Mouse (Mus musculus) heart, postnatal 0 days (tissue): Measurements from ENCODE around the gene Plcl2.

Experiments used
- CTCF ChIP-seq: IDR thresholded peaks from 2 replicates; pipeline ENCODE4 v1.5.1; 2016; ENCODE audit warnings: antibody characterized with exemption, control low read depth, low read depth
- EP300 ChIP-seq: IDR thresholded peaks from 2 replicates; pipeline ENCODE4 v1.6.1; 2016; ENCODE audit warnings: antibody characterized with exemption, low read depth

DNA sequence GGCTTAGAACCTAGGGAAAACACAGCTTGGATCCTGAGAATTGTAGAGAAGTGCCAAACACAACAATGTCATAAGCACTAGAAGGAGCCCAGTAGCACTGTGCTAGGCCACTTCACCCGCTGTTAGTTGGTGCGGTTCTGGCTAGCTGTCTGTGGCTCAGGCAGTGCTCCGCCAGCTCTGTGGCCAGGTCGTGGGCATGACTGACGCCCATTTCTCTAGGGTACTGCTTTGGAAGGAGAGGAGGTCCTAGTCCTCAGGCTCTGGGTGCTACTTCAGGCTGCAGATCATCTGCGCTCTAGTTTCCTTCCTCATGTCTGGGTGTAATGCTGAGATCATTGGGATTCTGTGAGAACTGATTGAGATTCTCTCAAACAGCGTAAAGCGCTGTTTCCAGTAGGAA, 20.9 kb downstream of the Plcl2 start:
- TF ChIP-seq EP300 (no peak), CTCF (no peak)
